Mouse (Mus musculus): ENCODE results near the gene Cep131.

Gene Cep131

DNA sequence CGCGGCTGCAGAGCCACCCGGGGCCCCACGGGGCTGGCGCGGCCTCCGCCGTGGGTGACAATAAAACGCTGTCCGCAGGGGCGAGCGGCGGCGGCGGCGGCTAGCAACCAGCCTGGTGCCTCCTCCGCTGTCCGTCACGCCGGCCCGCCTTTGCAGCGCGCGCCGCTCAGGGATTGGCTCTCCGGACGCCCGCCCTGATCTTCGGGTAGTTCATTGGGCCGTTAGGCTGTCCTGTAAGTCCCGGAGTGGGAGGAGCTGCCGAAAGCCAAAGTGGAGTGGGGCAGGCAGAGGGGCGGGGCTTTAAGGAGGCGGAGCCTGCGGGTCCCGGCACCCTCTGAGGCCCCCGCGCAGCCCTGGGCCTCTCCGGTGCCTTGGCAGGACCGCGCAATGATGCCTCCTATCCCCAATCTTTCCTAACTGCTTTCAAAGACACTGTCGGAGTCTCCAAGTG lies at the start of gene Cep131:
Gene Cep131 (minus strand): TSS at position 126 of the 451 bp plus-strand sequence.
- peak; percentile 96 to 97 for DNase-seq

DNA sequence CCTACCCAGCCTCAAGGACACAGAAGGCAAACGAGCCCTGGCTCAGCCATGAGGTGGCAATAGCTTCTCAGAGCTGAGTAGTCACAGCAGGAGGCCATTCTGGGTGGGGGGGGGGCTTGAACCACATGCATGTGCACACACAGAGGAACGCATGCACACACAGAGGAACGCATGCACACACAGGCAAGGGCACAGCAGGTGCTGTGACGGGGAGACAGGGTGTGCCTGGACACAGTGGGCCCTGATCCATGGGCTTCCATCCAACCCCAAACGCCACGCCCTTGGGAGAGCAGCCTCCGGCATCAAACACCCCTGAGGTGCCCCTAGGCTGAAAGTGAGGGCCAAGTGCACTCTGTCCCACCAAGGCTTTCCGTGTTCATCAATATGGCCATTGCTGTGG lies 49.6 kb upstream of the Cep131 start:
- no peak for DNase-seq

DNA sequence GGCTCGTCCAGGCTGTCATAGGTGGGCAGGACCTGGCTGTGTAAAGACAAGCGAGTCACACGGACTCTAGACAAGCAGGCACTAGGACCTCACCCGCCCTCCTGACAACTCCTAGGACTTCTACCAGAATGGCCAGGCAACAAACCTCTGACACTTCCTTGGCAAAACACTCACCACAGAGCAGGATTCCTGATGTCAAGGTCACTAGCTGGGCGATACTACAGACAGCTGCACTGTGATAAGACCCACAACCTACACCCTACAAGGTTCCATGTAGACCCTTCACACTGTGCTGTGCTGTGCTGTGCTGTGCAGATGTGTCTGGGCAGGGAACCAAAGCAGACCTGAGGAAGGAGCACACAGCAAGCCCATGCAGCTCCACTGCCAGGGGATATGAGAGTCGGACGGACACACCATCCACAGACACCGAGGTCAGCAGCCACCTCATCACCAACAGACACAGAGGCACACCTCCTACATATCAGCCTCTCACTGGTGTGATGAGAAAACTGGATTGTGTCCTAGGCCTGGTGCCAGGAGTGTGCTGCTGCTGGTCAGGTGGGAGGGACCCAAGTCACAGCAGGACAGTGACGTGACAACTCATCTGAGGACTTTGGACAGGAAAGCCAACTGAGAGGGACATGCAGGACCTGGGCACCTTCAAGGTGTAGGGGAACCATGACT lies 48.4 kb upstream of the Cep131 start:
- DNase-seq = no peak

DNA sequence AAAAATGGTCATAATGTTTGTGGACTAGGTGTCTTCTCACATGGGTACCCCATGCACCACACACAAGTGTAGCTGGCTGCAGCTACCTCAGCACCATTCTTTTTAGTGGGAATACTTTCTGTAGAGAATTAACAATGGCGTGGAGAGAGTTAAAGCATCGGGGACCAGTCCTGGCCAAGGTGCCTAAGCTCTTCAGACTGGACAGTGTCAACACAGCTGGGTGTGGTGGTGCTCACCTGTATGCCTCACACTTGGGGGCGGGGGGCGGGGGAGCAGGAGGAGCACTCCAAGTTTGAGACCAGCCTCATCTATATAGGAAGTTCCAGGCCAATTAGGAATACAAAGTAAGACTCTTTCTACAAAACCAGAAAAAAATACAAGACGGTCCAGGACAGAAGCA lies 47.5 kb upstream of the Cep131 start:
- DNase-seq = no peak

DNA sequence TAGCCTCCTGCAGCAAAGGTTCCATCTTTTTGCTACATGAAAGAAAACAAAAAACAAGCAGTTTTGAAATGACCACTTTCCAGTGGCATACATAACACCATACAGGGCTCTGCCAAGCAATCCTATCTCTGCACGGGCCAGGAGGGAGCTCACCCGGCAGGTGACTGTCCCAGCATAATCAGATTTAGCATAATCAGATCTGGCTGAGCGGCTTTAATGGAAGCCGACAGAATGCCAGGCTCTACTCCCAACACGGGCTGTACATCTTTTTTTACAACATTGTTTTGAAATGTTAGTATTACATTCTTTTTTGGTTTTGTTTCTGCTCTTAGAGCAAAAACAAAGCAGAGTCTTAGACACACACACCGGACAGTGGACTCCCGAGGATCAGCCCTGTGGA lies 42.7 kb upstream of the Cep131 start:
- DNase-seq = no peak

DNA sequence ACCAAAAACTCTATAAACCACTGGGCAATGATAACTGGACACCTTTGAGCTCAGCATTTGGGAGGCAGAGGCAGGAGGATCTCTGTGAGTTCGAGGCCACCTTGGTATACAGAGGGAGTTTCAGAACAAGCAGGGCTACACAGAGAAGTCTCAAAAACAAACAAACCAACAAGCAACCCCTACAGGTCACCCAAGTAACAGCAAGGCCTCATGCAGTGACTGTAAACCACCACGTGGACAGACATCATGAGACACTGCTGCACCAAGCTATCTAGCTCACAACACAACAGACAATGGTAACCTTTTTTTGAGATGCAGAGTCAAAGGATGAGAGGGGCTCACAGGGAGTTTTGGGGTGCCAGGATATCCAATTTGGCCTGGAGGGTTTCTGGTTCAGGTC lies 40.2 kb upstream of the Cep131 start:
- no peak for DNase-seq

DNA sequence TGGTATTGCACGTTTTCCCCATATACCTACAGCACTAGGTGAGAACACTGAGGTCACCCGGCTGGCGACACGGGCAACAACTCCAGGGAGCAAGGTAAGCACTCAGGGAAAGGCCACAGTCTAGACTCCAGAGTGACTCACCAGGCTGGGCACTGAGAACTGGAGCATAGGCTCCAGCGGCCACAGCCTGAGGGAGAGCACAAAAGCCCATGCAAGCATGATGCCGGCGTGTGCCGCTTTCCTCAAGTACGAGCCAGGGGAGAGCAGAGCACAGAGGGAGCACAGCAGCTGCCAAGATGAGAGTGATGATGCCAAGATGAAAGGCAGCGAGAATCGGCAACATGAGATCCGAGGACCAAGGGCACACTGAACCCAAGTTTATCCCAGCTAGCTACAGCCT lies 35.5 kb upstream of the Cep131 start:
- DNase-seq = no peak

DNA sequence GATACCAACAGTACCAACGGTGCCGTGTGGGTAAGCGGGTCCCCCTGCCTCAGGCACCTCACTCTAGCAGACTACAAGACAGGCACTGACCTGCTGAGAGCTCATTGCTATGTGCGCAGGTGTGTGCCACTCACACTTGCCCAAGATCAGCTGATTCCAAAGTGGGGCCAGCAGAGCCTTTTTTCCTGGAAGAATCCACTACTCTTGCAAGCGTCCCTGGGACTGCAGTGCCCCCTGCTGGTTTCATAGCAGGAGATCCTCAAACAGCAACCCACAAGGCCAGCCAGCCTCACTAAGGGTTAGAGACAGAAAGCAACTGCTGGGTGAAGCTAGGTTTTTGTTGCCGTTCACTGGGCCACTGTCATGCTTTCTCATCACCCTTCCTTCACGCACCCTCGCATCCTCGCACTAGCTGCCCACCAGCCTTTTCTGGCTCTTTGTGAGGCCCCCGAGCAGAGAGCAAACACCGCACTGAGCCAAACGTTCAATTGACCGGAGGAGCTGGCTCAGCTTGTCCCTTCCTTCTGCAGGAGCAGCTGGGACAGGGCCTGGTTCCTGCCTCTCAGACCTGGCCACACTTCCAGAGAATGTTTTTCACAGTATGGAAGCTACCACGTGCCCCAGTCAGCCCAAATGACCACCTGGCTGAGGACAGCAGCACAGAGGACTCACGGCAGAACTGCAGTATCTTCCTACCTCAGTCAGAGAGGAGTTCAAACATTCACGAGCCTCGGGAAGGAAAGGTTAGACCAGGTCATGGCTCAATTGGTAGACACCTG lies 34.2 kb upstream of the Cep131 start:
- peak; percentile 78 for DNase-seq

DNA sequence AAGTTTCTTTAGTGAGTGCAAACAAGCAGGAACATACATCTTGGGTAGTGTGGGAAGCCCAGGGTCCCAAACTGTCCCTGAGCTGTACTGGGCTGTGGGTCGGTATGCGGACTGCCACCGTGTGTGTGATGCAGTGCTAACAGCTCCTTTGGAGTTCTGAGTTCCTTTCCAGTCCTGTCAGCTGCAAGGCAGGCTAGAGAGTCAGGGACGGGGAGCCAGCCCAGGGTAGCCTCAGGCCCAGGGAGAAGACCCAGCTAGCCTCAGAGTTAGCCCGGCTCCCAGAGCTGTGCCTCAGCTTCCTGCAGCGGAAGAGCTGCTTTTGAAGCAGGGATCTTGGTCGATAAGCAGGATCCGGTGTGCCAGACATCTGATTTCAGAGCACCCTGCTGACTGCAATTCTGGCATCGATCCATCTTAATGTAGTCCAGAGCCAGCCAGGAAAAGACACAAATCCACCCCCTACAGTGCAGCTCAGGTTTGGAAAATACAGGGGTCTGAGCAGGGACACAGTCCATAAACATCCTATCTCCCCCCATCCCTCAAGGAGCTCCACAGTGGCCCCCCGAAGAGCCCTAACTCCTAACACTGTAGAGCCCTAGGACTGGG lies 33.4 kb upstream of the Cep131 start:
- DNase-seq = no peak

DNA sequence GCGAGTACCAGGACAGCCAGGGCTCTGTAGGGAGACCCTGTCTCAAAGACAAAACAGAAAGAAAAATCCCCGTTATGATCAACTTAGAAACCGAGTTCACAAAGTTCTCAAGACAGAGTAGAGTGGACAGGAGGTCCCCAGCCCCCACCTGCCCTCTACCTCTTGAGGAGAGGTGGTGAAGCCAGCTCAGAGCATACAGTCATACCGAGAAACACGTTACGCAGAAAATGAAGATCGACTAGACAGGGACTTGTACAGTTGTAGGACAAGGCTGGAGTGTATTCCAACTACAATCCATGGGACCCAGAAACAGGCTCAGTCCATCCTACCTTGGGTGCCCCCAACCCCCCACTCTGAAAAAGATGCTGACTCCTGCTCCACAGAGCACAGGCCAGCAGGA lies 32.5 kb upstream of the Cep131 start:
- DNase-seq = no peak

DNA sequence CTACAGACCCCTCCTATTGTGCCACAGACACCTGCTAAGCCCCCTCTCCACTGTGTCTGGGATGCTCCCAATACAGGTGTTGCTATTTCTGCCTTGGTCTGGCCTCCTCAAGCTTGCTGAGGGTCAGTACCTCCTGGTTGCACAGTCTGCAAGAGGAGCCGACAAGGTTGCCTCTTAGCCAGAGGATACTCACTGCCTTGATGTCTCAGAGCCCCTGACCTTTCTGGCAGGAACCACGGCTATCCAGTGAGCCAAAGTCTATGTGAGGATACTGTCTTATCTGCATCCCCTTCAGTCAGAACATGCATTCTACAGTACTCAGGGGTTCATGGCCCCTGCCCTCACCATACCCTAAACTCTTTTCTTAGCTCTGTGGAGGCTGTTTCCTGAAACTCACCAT lies 31.0 kb upstream of the Cep131 start:
- DNase-seq = no peak

DNA sequence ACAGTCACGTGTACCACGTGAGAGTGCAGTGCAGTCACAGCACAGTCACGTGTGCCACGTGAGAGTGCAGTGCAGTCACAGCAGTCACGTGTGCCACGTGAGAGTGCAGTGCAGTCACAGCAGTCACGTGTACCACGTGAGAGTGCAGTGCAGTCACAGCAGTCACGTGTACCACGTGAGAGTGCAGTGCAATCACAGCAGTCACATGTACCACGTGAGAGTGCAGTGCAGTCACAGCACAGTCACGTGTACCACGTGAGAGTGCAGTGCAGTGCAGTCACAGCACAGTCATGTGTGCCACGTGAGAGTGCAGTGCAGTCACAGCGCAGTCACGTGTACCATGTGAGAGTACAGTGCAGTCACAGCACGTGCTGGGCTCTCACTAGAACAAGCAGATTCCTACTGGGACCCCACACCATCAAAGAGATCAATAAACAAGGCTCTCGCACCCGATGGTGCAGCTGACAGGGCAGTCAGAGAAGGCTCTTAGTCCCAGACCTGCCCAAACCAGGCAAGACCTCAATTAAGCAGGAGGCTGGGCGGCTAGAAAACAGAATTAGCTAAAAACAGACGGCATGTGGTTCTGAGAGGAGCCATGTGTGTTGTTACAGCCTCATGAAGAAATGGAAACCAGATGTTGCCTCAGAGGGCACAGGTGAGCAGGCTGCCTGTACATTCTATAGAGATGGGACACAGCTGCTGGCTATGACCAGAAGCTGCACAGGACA lies 28.0 kb upstream of the Cep131 start:
- no peak for DNase-seq

DNA sequence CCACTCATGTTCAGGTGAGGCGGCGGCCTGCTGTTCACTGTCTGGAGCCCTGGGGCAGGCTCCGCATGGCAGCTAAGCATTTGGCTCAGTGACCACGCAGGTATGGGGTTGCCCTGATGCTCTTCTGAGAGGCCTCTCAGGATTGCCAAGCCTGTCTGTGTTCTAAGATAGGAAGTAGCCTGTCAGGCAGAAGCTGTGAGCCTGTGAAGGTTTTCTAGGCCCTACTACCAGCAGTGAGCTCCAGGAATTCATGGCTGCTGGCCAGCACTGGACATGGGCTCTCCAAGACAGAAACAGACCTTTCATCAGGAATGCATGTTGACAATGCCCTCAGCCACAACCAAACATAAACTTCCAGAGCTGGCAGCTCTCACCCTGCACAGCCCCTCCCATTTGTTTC lies 25.5 kb upstream of the Cep131 start:
- peak in 1 of 2 experiments; percentile 42 for DNase-seq

DNA sequence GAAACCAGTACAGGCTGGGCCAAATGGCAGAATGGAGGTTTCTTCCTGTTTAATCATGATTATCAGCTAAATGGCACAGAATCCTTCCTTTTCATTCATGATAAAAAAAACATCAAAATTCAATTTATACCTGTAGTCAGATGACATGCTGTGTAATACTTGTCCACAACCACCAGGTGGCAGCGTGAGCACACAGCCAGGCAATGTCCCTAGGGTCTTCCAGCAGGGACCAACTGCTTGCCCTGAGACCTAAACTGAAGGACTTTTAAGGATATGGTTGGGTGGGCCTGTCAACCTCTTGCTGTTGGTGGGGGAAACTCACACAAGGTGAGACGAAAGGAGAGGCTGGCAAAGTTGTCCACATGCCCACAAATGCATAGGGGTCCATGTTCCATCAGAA lies 24.4 kb upstream of the Cep131 start:
- peak; percentile 62 to 67 for DNase-seq

DNA sequence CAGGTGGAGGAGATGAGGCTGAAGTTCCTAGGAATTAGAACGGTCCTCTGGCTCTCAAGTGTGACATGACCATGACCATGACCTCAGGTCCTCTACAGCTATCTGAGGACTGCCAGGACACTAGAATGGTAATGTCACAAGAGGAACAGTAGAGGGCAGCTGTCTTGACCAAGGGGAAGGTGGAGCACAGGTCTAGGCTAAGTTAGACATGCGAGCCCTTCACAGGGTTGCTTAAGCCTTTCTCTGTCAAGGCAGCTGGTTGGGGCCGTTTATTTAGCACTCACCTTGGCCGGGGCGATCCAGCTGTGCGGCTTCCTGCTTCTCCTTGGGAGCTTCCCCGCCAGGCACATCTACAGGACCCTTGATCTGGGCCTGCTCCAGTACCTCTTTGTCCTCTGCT lies 23.9 kb upstream of the Cep131 start:
- no peak for DNase-seq

DNA sequence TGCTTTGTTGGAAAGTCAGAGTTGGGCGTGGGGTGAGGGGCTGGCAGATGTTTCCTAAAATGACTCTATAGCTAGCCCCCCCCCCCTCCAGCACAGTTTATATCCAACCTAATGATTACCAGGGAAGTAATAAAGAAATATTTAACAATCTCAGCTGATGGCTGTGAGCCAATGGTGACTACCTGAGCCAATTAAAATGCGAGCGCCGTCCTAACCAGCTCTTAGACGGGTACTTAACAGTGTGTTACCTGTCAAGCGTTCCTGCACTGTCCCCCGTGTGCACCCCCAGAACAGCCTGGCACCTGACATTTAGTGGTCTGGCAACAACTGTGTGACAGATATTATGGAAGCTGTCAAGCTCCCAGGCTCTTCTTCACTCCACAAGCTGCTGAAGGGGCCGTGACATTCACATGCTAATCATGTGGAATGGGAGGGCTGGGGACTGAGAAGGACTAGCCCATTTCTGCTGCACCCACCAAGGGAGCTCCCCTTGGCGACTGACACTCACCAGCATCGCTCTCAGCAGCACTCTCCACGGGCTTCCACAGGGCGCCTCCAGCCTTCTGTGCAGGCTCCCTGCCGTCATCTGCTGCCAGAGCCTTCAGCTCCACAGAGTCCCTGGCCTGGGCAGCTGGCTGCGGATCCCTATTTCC lies 23.1 kb upstream of the Cep131 start:
- DNase-seq = no peak

DNA sequence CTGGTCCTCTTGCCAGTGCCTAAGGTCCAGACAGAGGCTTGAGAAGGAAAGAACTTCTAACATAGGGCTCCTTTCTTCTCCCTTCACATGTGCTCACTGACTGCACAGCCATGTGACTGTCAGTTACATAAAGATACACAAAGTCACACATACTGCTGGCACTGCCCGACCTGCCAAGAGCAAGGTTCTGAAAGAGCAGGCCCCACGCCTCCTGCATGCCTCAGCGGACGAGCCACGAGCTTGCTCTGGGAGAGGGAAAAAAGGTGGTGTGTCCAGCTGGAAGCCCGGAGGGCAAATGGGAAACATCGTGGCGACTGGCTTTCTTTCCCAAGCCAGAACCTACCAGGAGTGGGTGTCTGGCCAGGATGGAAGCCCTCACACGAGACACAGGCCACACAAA lies 21.2 kb upstream of the Cep131 start:
- no peak for DNase-seq

DNA sequence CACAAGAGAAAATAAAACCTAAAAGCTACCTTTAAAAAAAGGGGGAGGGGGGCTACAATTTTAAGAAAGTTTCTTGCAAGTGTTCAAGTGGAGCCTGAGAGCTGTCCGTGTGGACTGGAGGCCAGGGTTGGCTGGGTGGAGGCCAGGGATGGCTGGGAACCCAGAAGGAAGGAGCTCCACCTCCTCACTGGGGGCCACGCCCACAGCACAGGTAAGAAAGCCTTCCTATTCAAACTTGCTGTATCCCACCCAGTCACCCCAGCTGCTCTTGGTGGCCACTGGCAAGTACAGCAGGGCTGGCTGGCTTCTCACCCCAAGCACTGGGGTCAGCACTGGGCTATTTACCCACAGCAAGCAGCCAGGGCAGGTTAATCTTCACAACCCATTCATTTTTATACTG lies 20.4 kb upstream of the Cep131 start:
- DNase-seq = no peak

DNA sequence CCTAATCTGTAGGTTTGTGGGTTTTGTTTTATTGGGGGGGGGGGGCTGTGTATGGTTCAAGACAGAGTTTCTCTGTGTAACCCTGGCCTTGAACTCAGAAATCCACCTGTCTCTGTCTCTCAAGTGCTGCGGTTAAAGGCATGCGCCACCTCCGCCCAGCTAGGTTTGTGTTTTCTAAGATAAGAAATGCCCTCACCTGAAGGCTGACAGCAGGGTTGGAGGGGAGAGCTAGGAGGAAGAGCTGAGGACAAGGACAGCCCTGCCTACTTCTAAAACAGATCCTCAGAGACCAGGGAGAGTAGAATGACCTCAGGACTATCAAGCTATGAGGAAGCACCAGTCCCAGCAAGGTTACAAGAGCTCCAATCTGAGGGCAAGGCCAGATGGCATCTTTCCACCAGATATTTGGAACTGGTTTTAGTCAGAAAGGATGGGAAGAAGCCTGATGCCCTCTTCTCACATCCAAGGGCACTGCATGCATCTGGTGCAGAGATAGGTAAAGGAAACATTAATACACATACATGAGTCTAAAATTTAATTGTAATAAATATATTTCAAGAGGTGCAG lies 16.9 kb upstream of the Cep131 start:
- DNase-seq = no peak

DNA sequence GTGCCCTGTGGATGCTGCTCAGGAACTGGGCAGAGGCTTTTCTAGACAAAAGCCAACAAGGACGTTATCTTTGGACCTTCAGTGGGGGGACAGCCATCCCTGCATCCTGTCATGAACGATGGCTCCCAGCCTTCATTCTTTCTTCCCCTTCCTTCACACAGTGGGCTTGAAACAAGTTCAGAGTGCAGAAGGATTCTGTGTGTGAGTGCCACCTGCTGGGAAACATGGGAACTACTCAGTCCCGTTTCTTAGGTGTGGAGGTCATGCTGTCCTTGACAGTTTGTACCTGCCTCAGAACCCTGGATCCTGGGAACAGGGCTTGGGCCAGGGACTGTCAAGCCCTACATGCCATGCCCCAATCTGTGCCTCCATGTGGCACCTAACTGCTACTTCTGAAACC lies 14.4 kb upstream of the Cep131 start:
- DNase-seq = peak; percentile 72 to 77

DNA sequence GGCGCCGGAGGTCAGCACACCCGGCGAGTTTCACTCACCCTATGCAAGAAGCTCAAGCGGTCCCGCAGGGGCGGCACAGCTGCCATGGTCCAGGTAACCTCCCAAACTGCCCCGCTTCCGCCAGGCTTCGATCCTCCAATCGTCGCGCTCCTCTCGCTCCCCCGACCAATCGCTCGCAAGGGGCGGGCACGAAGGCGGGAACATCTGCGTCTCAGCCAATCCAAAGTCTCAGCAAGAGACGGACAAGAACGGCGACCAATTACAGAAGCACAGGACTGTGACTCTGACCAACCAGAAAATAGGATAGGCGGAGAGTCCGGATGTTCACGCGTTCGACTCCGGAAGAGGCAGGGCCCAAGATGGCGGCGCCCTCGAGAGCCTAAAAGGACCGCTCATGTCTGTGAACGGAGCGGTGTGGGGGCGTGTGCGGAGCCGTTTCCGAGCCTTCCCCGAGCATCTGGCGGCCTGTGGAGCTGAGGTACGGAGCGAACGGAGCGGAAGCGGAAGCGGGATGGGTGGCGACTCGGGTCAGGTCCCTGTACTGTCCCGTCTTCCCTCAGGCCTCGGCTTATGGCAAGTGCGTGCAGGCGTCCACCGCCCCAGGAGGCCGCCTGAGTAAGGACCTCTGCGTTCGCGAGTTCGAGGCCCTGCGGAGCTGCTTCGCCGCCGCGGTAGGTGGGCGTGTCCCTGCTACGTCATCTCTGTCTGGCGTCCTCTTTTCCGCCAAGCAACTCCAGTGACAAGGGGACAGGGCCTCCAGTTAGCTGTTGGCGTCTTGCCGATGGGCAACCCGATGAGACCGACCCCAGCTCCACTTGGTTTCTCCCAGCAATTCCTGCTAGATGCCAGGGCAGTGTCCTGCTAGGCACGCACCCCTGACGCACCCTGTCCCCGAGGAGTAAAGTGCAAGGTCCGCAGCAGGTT lies 12.2 kb upstream of the Cep131 start, which contains the start of the genes Tepsin and Ndufaf8:
Gene Tepsin (minus strand): TSS at position 144 of the 924 bp plus-strand sequence.
Gene Ndufaf8 (plus strand): TSS at position 341 of the 924 bp plus-strand sequence.
- peak; percentile 96 to 100 for DNase-seq
